Mouse (Mus musculus) cortical plate, adult 2 months (tissue): Measurements from ENCODE around the gene C5ar1.
"Not testable (repeated sequence)": the region's sequence is repeated elsewhere in the genome, so short reads cannot be mapped to it uniquely, and the experiment has no call there.

Source experiments
- CTCF ChIP-seq: fragments of 200-500 bp; IDR thresholded peaks from 2 replicates; pipeline ENCODE4 v1.5.1; 2011; ENCODE audit warnings: mild to moderate bottlenecking, control low read depth, low read length; ENCODE audit not compliant: insufficient read depth; ENCODE audit errors: extremely low read depth
- POLR2A ChIP-seq: fragments of 200-500 bp; IDR thresholded peaks from 2 replicates; pipeline ENCODE4 v1.6.1; 2011; ENCODE audit warnings: mild to moderate bottlenecking, low read length, control low read depth; ENCODE audit not compliant: insufficient read depth; ENCODE audit errors: extremely low read depth

- TF ChIP-seq POLR2A, CTCF: not testable (repeated sequence)
These were observed 47.8 kb upstream of the C5ar1 start for GRCm38 (mm10) chr7:16307141-16307540.
